Mouse (Mus musculus) megakaryocyte, embryonic 14.5 days (primary cell): ENCODE results near the gene B4gat1. TPM values are rescaled to one million over a fixed set of nuclear protein-coding genes. Genes with fewer than 3 reads are reported as not detected.

Experiments used
- H3K27me3 ChIP-seq: replicated peaks from 2 replicates; pipeline ENCODE3; 2012; ENCODE audit warnings: inconsistent platforms
- H3K36me3 ChIP-seq: replicated peaks from 2 replicates; pipeline ENCODE3; 2012; ENCODE audit warnings: low read length, inconsistent platforms, mixed read lengths
- H3K4me1 ChIP-seq: 2 replicates; pipeline ENCODE4 v1.6.1; 2012; ENCODE audit warnings: inconsistent platforms
- H3K4me3 ChIP-seq: replicated peaks from 2 replicates; pipeline ENCODE3; 2012; ENCODE audit warnings: moderate library complexity, mild to moderate bottlenecking, inconsistent platforms
- H3K9me3 ChIP-seq: 2 replicates; pipeline ENCODE4 v1.6.1; 2012; ENCODE audit warnings: inconsistent platforms
- FLI1 ChIP-seq: IDR thresholded peaks from 2 replicates; pipeline ENCODE4 v1.6.1; 2012; ENCODE audit warnings: low read length, inconsistent platforms, mixed read lengths
- GATA1 ChIP-seq: IDR thresholded peaks from 3 replicates; pipeline ENCODE4 v1.6.1; 2012; ENCODE audit warnings: mixed read lengths, low read length, inconsistent platforms, borderline replicate concordance
- polyA plus RNA-seq: library from polyadenylated mRNA; stranded (reverse); fragments of >175 nt; gene quantifications from 2 replicates; pipeline ENCODE4 v1.2.3, GENCODE M21; 2012; ENCODE audit warnings: low replicate concordance; ENCODE audit not compliant: insufficient read depth

B4gat1 gene
- polyA plus RNA-seq, 1 experiment = 2.0 TPM

GRCm38 (mm10) chr19:5067867-5068569 is 29.4 kb downstream of the B4gat1 start, which contains the start of gene Cd248:
Gene Cd248 (plus strand): TSS chr19:5068078.
- peaks cover 67% of the 10 kb centered on the region for H3K27me3 ChIP-seq
- no peaks in the 10 kb centered on the region for H3K36me3 ChIP-seq
- peaks cover 54% of the 10 kb centered on the region for H3K4me1 ChIP-seq
- H3K9me3 ChIP-seq = no peaks in the 10 kb centered on the region
- TF ChIP-seq FLI1 (no peak), GATA1 (no peak)
- peak within 1 kb of the TSS; percentile 86 for H3K4me3 ChIP-seq

GRCm38 (mm10) chr19:5068570-5069234 is 30.1 kb downstream of the B4gat1 start:
- Histone ChIP-seq H3K36me3 (no peaks in the 10 kb centered on the region), H3K4me1 (peaks cover 58% of the 10 kb centered on the region), H3K9me3 (no peaks in the 10 kb centered on the region), H3K4me3 (peak overlapping the region; percentile 86), H3K27me3 (peaks cover 68% of the 10 kb centered on the region)
- TF ChIP-seq FLI1 (no peak), GATA1 (no peak)

- Histone ChIP-seq H3K27me3 (peaks cover 72% of the 10 kb centered on the region), H3K4me3 (no peak overlapping the region), H3K4me1 (peaks cover 59% of the 10 kb centered on the region), H3K9me3 (no peaks in the 10 kb centered on the region), H3K36me3 (no peaks in the 10 kb centered on the region)
- TF ChIP-seq GATA1 (no peak), FLI1 (no peak)
Measured at GRCm38 (mm10) chr19:5069486-5069885, 30.9 kb downstream of the B4gat1 start.

GRCm38 (mm10) chr19:5069978-5070377 is 31.4 kb downstream of the B4gat1 start:
- H3K4me3 ChIP-seq = no peak overlapping the region
- peaks cover 71% of the 10 kb centered on the region for H3K27me3 ChIP-seq
- H3K9me3 ChIP-seq = no peaks in the 10 kb centered on the region
- no peak for TF ChIP-seq FLI1
- no peak for TF ChIP-seq GATA1
- peaks cover 60% of the 10 kb centered on the region for H3K4me1 ChIP-seq
- H3K36me3 ChIP-seq = no peaks in the 10 kb centered on the region

GRCm38 (mm10) chr19:5071077-5071476 is 32.5 kb downstream of the B4gat1 start:
- H3K4me1 ChIP-seq = peaks cover 53% of the 10 kb centered on the region
- no peak overlapping the region for H3K4me3 ChIP-seq
- peaks cover 67% of the 10 kb centered on the region for H3K27me3 ChIP-seq
- H3K9me3 ChIP-seq = no peaks in the 10 kb centered on the region
- TF ChIP-seq FLI1 = no peak
- no peak for TF ChIP-seq GATA1
- H3K36me3 ChIP-seq = no peaks in the 10 kb centered on the region

GRCm38 (mm10) chr19:5071545-5072369 is 33.1 kb downstream of the B4gat1 start:
- TF ChIP-seq FLI1 (no peak), GATA1 (no peak)
- Histone ChIP-seq H3K9me3 (peaks cover 5% of the 10 kb centered on the region), H3K4me1 (peaks cover 52% of the 10 kb centered on the region), H3K36me3 (no peaks in the 10 kb centered on the region), H3K4me3 (peak overlapping the region; percentile 92), H3K27me3 (peaks cover 73% of the 10 kb centered on the region)

- peaks cover 5% of the 10 kb centered on the region for H3K9me3 ChIP-seq
- H3K4me1 ChIP-seq = peaks cover 44% of the 10 kb centered on the region
- peak overlapping the region; percentile 92 for H3K4me3 ChIP-seq
- peaks cover 65% of the 10 kb centered on the region for H3K27me3 ChIP-seq
- no peaks in the 10 kb centered on the region for H3K36me3 ChIP-seq
- TF ChIP-seq GATA1 (no peak), FLI1 (no peak)
Measured at GRCm38 (mm10) chr19:5072389-5073019, 33.9 kb downstream of the B4gat1 start.

- peaks cover 61% of the 10 kb centered on the region for H3K27me3 ChIP-seq
Measured at GRCm38 (mm10) chr19:5073028-5073427, 34.4 kb downstream of the B4gat1 start.

GRCm38 (mm10) chr19:5073518-5073917 is 34.9 kb downstream of the B4gat1 start:
- no peak overlapping the region for H3K4me3 ChIP-seq
- TF ChIP-seq FLI1 = no peak
- no peak for TF ChIP-seq GATA1
- H3K27me3 ChIP-seq = peaks cover 60% of the 10 kb centered on the region
- H3K4me1 ChIP-seq = peaks cover 34% of the 10 kb centered on the region
- H3K9me3 ChIP-seq = peaks cover 5% of the 10 kb centered on the region
- H3K36me3 ChIP-seq = no peaks in the 10 kb centered on the region

More at GRCm38 (mm10) chr19:5073028-5073427, 34.4 kb downstream of the B4gat1 start:
- Histone ChIP-seq H3K4me1 (peaks cover 39% of the 10 kb centered on the region), H3K9me3 (peaks cover 5% of the 10 kb centered on the region), H3K36me3 (no peaks in the 10 kb centered on the region), H3K4me3 (peak overlapping the region; percentile 92)
- no peak for TF ChIP-seq FLI1
- TF ChIP-seq GATA1 = no peak

GRCm38 (mm10) chr19:5079279-5079678 is 40.7 kb downstream of the B4gat1 start:
- H3K4me3 ChIP-seq = no peak overlapping the region
- H3K9me3 ChIP-seq = peaks cover 5% of the 10 kb centered on the region
- TF ChIP-seq FLI1 (no peak), GATA1 (no peak)
- peaks cover 10% of the 10 kb centered on the region; the same call in 1 of the 2 replicates for H3K4me1 ChIP-seq
- no peaks in the 10 kb centered on the region for H3K36me3 ChIP-seq
- peaks cover 65% of the 10 kb centered on the region for H3K27me3 ChIP-seq
